Mouse (Mus musculus) limb, embryonic 11.5 days (tissue): ENCODE measurements at regions not wholly inside any gene's neighbourhood (a gene's known extent, or its start where the extent isn't known, plus 50 kb on each side); places are given as distances from the start of the nearest gene placed in this dataset.

ENCODE experiments used
- ATAC-seq: fragments of 200-750 bp; cut with Nextera tagmentation; 2 replicates; pipeline ENCODE4 v1.8.0; 2017; ENCODE audit warnings: low read depth; ENCODE audit not compliant: insufficient number of reproducible peaks, low FRiP score, low TSS enrichment
- DNase-seq: peaks from one replicate; pipeline ENCODE4 v3.0.0-alpha.2; 2015; ENCODE audit warnings: low spot score
- H3K27ac ChIP-seq: fragments of 300-500 bp; sonication (generic); replicated peaks from 2 replicates; pipeline ENCODE4 v1.5.1; 2014; ENCODE audit warnings: low read depth, mild to moderate bottlenecking, low read length
- H3K27me3 ChIP-seq: fragments of 300-500 bp; sonication (generic); 2 replicates; pipeline ENCODE4 v1.6.1; 2014; ENCODE audit warnings: mild to moderate bottlenecking, low read length, mixed read lengths; ENCODE audit not compliant: control insufficient read depth, insufficient read depth
- H3K36me3 ChIP-seq: fragments of 300-500 bp; sonication (generic); 2 replicates; pipeline ENCODE4 v1.6.1; 2014; ENCODE audit warnings: mild to moderate bottlenecking, low read length, moderate library complexity, mixed read lengths; ENCODE audit not compliant: control insufficient read depth, insufficient read depth
- H3K4me1 ChIP-seq: fragments of 300-500 bp; sonication (generic); 2 replicates; pipeline ENCODE4 v1.6.1; 2014; ENCODE audit warnings: low read length, mixed read lengths; ENCODE audit not compliant: control insufficient read depth, insufficient read depth
- H3K4me2 ChIP-seq: fragments of 300-500 bp; sonication (generic); 2 replicates; pipeline ENCODE4 v1.6.1; 2014; ENCODE audit warnings: low read depth, mild to moderate bottlenecking, moderate library complexity; ENCODE audit not compliant: severe bottlenecking
- H3K4me3 ChIP-seq: fragments of 300-500 bp; sonication (generic); 2 replicates; pipeline ENCODE4 v1.5.1; 2014; ENCODE audit warnings: low read depth, low read length
- H3K9ac ChIP-seq: fragments of 300-500 bp; sonication (generic); 2 replicates; pipeline ENCODE4 v1.6.1; 2014; ENCODE audit warnings: mild to moderate bottlenecking, low read length
- H3K9me3 ChIP-seq: fragments of 300-500 bp; sonication (generic); 2 replicates; pipeline ENCODE4 v1.6.1; 2016; ENCODE audit warnings: low read length; ENCODE audit not compliant: control insufficient read depth
- WGBS: fragments of 180-500 bp; shearing (Covaris S2); extraction: QIAGEN DNeasy Blood & Tissue Kit; methylation state at CpG from one replicate; pipeline ENCODE4 v1.1.7; 2014; 5-methylcytosine and 5-hydroxymethylcytosine counted together

DNA sequence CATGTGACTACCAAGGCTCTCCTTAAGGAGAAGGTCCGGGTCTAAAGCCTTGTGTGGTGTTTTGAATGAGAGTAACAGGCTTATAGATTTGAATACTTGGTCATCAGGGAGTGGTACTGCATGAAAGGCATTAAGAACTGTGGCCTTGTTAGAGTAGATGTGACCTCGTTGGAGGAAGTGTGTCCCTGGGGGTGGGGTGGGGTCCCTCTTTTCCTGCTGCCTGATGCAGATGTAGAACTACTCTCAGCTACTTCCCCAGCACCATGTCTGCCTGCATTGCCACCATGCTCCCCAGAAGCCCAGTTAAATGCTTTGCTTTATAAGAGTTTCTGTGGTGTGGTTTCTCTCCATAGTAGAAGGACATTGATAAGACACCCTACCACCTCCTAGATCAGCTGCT lies 367.9 kb downstream of the Cbln4 start:
- Histone ChIP-seq H3K27me3 (no peaks in the 10 kb centered on the region), H3K27ac (no peak overlapping the region), H3K9me3 (no peaks in the 10 kb centered on the region), H3K4me3 (no peak overlapping the region), H3K36me3 (no peaks in the 10 kb centered on the region), H3K4me2 (no peak overlapping the region), H3K4me1 (no peaks in the 10 kb centered on the region), H3K9ac (no peak overlapping the region)
- ATAC-seq (no peak), DNase-seq (no peak)
- 71% methylated on average over 2 of the region's 2 CpGs for WGBS

DNA sequence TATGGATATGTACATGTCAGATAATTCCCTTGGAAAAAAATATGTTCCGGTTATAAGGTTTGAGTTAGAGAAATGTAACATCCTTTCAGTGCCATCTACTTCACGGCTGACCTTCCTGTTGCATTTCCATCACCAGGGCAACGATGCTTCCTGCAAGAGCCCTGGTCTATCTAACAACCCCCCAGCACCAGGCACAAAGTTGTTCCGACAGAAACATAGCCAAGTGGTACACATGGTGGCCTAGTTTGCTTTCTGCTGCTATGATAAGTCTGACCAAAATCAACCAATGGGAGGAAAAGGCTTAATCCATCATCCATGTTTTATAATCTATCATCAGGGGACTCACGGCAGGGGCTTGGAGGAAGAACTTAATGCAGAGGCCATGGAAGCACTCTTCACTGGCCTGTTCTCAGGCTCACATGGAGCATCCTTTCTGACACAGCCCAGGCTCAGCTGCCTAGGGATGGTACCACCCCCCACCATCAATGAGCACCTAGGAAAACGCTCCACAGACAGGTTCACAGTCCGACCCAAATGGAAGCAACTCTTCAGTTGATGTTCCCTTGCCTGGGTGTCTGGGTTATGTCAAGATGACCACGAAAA lies 372.2 kb downstream of the Cbln4 start:
- WGBS, result 89% methylated on average over 8 of the region's 8 CpGs
- Histone ChIP-seq H3K4me3 (no peak overlapping the region), H3K9me3 (no peaks in the 10 kb centered on the region), H3K4me1 (no peaks in the 10 kb centered on the region), H3K4me2 (no peak overlapping the region), H3K9ac (no peak overlapping the region), H3K27ac (no peak overlapping the region), H3K36me3 (no peaks in the 10 kb centered on the region), H3K27me3 (no peaks in the 10 kb centered on the region)
- ATAC-seq (no peak), DNase-seq (no peak)

DNA sequence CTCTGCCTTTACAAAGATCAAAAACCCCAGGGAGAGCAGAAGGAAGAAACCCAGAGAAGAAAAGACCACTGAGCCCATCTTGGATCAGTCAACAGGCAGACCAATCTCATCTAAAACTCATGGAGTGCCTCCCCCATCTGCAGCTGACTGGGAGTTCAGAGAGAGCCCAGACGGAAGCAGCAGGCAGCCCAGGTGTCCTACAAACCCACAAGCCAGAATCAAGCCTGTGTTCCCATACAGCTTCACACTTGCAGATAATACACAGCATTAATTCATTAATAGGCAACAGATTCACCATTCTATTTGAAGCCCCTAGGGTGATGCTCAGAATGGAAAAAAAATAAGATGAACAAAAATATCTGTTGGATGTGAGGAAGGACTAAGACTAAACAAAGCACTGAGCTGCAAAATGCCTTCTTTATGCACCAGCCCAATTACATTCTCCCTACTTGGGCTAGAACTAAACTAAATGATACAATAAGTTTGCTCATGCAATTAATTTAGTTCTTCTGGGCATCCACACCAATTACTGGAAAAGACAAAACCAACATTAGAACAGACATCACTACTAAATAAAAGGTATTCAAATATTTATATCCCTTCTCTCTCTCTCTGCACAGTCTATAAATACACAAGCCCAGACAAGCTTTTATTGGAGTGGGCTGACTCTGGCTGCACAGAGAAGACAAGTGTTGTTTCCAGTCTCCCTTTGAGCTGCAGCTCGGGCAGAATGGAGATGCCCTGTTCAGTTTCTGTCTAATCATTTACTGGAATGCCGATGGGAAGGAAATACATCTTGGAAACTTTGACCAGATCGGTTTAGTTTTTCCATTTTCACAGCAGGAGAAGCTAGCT lies 374.2 kb downstream of the Cbln4 start:
- no peaks in the 10 kb centered on the region for H3K9me3 ChIP-seq
- no peak for ATAC-seq

DNA sequence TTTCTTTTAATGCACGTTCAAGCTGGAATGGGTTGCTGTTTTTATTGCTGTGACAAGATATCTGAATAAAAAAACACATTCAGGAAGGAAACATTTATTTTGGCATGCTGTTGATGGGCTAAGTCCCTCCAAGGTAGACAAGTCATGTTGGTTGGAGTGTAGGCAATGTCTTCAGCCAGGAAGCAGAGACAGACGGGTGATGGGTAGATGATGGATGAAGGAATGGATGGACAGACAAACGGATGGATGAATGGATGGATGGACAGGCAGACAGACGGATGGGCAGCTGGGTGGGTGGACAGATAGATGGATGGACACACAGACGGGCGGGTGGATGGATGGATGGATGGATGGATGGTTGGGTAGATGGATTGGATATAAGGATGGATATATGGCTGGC lies 380.7 kb downstream of the Cbln4 start:
- H3K4me3 ChIP-seq, result no peak overlapping the region
- WGBS, result 81% methylated on average over 6 of the region's 6 CpGs
- no peak overlapping the region for H3K27ac ChIP-seq
- H3K4me2 ChIP-seq, result no peak overlapping the region
- DNase-seq (no peak), ATAC-seq (no peak)
- no peaks in the 10 kb centered on the region for H3K9me3 ChIP-seq
- no peaks in the 10 kb centered on the region for H3K36me3 ChIP-seq
- peaks cover 3% of the 10 kb centered on the region; the same call in 1 of the 2 replicates for H3K4me1 ChIP-seq
- H3K27me3 ChIP-seq, result no peaks in the 10 kb centered on the region
- H3K9ac ChIP-seq, result no peak overlapping the region

More for the DNA sequence above, 374.2 kb downstream of the Cbln4 start:
- no peaks in the 10 kb centered on the region for H3K27me3 ChIP-seq
- WGBS, result 36% methylated on average over 4 of the region's 4 CpGs
- no peak for DNase-seq
- no peaks in the 10 kb centered on the region for H3K36me3 ChIP-seq
- no peak overlapping the region for H3K4me3 ChIP-seq
- peak overlapping the region; percentile 47; the same call in 1 of the 2 replicates for H3K27ac ChIP-seq
- no peak overlapping the region for H3K4me2 ChIP-seq
- H3K9ac ChIP-seq, result no peak overlapping the region
- H3K4me1 ChIP-seq, result no peaks in the 10 kb centered on the region

DNA sequence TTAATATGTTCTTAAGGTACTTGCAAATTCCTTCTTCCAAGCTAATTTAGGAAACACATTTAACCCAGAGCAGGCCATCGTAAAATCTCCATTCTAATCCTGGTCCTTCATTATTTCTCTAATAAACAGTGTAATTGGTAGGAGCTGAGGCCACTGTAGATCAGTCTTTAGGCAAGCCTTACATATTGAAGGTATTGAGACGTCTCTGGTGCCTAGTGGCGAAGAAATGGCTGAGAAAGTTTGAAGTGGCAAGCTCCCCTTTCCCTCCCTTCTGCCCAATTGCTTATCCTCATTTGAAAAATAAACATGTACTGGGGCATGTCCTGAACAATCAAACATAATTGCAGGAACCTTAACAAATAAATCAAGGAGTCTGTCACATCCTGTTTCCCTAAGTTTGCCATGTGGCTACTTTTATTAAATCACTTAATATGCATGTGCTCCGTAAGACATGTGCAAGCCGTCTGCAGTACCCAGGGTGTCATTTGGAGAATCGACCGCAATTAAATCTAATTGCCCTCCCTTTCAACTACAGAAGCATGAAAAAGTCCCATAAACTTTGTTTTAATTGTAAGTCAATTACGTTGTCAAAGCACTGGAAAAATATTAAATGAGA lies 381.3 kb downstream of the Cbln4 start:
- Histone ChIP-seq H3K4me3 (no peak overlapping the region), H3K36me3 (no peaks in the 10 kb centered on the region), H3K9ac (no peak overlapping the region), H3K9me3 (no peaks in the 10 kb centered on the region), H3K27ac (no peak overlapping the region), H3K27me3 (no peaks in the 10 kb centered on the region), H3K4me2 (no peak overlapping the region), H3K4me1 (peaks cover 3% of the 10 kb centered on the region; the same call in 1 of the 2 replicates)
- peak; percentile 78 for ATAC-seq
- 21% methylated on average over 8 of the region's 8 CpGs for WGBS
- no peak for DNase-seq

DNA sequence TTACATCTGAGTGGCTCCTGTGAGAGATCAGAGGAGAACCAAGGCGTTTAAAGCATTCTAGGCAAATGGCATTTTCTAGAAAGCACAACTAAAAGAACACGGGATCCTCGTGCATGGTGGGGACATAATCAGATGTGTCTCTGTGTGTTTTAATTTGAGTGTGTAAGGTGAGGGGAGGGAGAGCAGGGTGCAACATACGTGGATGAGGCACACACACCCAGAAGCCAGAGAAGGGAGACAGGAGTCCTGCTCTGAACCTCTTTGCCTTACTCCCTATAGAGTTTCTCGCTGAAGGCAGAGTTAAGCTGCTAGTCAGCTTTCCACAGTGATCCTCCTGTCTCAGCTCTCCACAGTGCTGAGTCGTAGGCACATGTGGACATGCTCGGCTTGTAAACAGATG lies 386.1 kb downstream of the Cbln4 start:
- WGBS, result 58% methylated on average over 7 of the region's 7 CpGs
- H3K27me3 ChIP-seq, result no peaks in the 10 kb centered on the region
- H3K9ac ChIP-seq, result no peak overlapping the region
- no peak overlapping the region for H3K4me3 ChIP-seq
- H3K4me2 ChIP-seq, result no peak overlapping the region
- H3K4me1 ChIP-seq, result peaks cover 3% of the 10 kb centered on the region; the same call in 1 of the 2 replicates
- no peaks in the 10 kb centered on the region for H3K36me3 ChIP-seq
- no peak overlapping the region for H3K27ac ChIP-seq
- DNase-seq (no peak), ATAC-seq (no peak)
- no peaks in the 10 kb centered on the region for H3K9me3 ChIP-seq

DNA sequence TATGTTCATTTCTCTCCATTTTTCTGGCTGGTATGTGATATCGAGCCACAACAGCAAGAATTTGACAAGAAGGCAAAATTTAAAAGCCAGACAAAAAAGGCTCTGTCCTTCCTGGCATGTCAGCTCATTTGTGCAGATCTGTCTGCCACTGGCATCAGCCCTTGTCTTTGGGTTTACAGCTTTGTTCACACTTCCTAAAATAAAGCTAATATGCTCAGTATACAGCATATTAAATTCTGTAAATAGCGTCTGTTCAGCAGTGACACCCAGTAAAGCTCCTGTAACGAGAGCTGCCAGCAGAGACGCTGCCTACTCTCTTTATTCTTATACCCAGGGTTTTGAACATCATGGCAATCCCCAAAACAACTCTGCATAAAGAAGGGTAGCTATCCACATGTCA lies 401.5 kb downstream of the Cbln4 start:
- H3K9ac ChIP-seq, result no peak overlapping the region
- H3K27me3 ChIP-seq, result no peaks in the 10 kb centered on the region
- H3K4me3 ChIP-seq, result no peak overlapping the region
- no peak overlapping the region for H3K4me2 ChIP-seq
- WGBS, result 57% methylated on average over 4 of the region's 4 CpGs
- no peak for ATAC-seq
- H3K27ac ChIP-seq, result no peak overlapping the region
- H3K9me3 ChIP-seq, result no peaks in the 10 kb centered on the region
- no peak for DNase-seq
- H3K4me1 ChIP-seq, result peaks cover 17% of the 10 kb centered on the region; the same call in 1 of the 2 replicates
- H3K36me3 ChIP-seq, result no peaks in the 10 kb centered on the region

DNA sequence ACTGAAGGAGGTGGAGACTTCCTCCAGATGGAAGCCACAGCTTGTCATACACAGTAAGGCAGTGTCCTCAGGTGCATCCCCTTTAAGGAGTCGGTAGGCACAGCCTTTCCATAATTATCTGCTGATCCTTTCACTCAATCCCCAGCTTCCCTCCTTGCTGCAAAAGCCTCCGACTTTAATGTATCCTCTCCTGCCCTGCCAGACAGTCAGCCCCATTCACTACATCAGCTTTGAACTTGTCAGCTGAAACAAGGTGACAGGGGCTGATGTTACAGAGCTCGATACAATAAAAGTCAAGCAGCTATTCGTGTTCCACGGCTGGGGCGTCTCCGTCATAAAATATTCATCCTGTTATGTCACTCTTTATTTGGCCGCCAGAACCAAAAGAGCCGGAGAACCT lies 402.8 kb downstream of the Cbln4 start:
- ATAC-seq, result no peak
- no peak for DNase-seq
- Histone ChIP-seq H3K9me3 (no peaks in the 10 kb centered on the region), H3K27ac (no peak overlapping the region), H3K4me2 (no peak overlapping the region), H3K9ac (no peak overlapping the region), H3K36me3 (no peaks in the 10 kb centered on the region), H3K27me3 (no peaks in the 10 kb centered on the region), H3K4me1 (peaks cover 17% of the 10 kb centered on the region; the same call in 1 of the 2 replicates), H3K4me3 (no peak overlapping the region)
- 70% methylated on average over 9 of the region's 9 CpGs for WGBS
